Mouse (Mus musculus) WW6 (cell line): ENCODE measurements at regions not wholly inside any gene's neighbourhood (a gene's known extent, or its start where the extent isn't known, plus 50 kb on each side); places are given as distances from the start of the nearest gene placed in this dataset.

Source experiments
- DNase-seq: peaks from one replicate; pipeline ENCODE4 v3.0.0-alpha.2; 2013; ENCODE audit warnings: low read depth, low spot score

- no peak for DNase-seq
These were observed 287.4 kb upstream of the Gpc5 start for GRCm38 (mm10) chr14:114804643-114805042.

GRCm38 (mm10) chr14:114808621-114809020 lies 283.4 kb upstream of the Gpc5 start:
- no peak for DNase-seq

GRCm38 (mm10) chr14:114820677-114821076 lies 271.3 kb upstream of the Gpc5 start:
- DNase-seq: no peak

- no peak for DNase-seq
These were observed 270.9 kb upstream of the Gpc5 start for GRCm38 (mm10) chr14:114821098-114821594.

- DNase-seq: no peak
These were observed 270.3 kb upstream of the Gpc5 start for GRCm38 (mm10) chr14:114821672-114822071.

- DNase-seq: no peak
These were observed 265.2 kb upstream of the Gpc5 start for GRCm38 (mm10) chr14:114826662-114827321.

GRCm38 (mm10) chr14:114829310-114829709 lies 262.7 kb upstream of the Gpc5 start:
- no peak for DNase-seq

- no peak for DNase-seq
These were observed 259.0 kb upstream of the Gpc5 start for GRCm38 (mm10) chr14:114832987-114833386.

GRCm38 (mm10) chr14:114836723-114837349 lies 255.2 kb upstream of the Gpc5 start:
- no peak for DNase-seq

GRCm38 (mm10) chr14:114837652-114838276 lies 254.3 kb upstream of the Gpc5 start:
- DNase-seq: no peak

- no peak for DNase-seq
These were observed 252.6 kb upstream of the Gpc5 start for GRCm38 (mm10) chr14:114839340-114839903.

- no peak for DNase-seq
These were observed 251.2 kb upstream of the Gpc5 start for GRCm38 (mm10) chr14:114840766-114841165.

GRCm38 (mm10) chr14:114841552-114841951 lies 250.5 kb upstream of the Gpc5 start:
- no peak for DNase-seq

- no peak for DNase-seq
These were observed 249.7 kb upstream of the Gpc5 start for GRCm38 (mm10) chr14:114842327-114842726.

- no peak for DNase-seq
These were observed 248.8 kb upstream of the Gpc5 start for GRCm38 (mm10) chr14:114843105-114843743.

GRCm38 (mm10) chr14:114854324-114855054 lies 237.5 kb upstream of the Gpc5 start:
- DNase-seq: no peak

GRCm38 (mm10) chr14:114855055-114855740 lies 236.8 kb upstream of the Gpc5 start:
- no peak for DNase-seq

- DNase-seq: no peak
These were observed 236.3 kb upstream of the Gpc5 start for GRCm38 (mm10) chr14:114855746-114856145.

GRCm38 (mm10) chr14:114856243-114857031 lies 235.6 kb upstream of the Gpc5 start:
- DNase-seq: no peak

- DNase-seq: no peak
These were observed 234.8 kb upstream of the Gpc5 start for GRCm38 (mm10) chr14:114857171-114857570.
